Mouse (Mus musculus) cerebellum, adult (tissue): Measurements from ENCODE around the gene Wiz.

Experiments
- ATAC-seq: cut with Nextera tagmentation; 2 replicates; pipeline ENCODE4 v1.9.2; 2017; ENCODE audit warnings: mild to moderate bottlenecking, moderate library complexity, mixed read lengths; ENCODE audit not compliant: insufficient number of reproducible peaks, low FRiP score, low TSS enrichment

Wiz gene

GRCm38 (mm10) chr17:32389101-32389659 lies at the start of gene Wiz:
Wiz (minus strand) TSS chr17:32389439.
- ATAC-seq, result peak; percentile 64

- no peak for ATAC-seq
Observed at GRCm38 (mm10) chr17:32437106-32437505, 47.9 kb upstream of the Wiz start.

DNA sequence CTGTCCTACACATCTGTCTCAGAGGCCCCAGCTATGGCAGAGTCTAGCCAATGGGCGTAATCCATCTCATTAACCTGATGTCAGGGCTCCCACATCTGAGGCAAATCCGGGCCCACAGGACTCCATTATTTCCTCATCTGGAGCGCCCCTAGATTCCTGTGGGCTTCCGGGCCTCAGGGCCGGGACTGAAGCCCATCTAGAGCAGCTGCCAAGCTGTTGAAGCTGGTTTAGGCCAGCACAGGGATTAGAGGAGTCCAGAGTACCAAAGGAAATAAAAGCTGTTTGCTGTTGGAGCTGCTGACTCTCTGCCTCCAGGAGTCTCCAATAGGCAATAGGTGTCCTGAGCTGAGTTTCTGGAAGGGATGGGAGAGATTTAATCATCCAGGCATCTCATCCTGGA lies 45.9 kb upstream of the Wiz start:
- ATAC-seq, result no peak

DNA sequence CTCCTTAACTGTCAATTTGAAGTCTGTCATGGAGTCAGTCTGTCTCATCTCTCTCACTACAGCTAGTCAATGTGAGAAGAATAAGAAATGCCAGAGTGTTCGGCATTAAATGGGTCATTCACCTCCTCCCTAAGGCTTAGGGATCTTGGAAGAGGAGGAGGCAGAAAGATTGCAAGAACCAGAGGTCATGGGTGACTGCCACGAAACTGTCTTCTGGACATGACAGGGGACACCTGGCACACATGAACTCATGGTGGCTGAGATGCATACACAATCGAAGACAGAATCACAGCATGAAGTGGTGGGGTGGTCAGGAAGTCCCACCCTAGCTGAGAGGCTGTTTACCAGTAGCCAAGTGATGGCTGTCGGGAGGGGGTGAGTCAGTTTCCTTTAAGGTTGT lies 45.1 kb upstream of the Wiz start:
- ATAC-seq, result no peak

DNA sequence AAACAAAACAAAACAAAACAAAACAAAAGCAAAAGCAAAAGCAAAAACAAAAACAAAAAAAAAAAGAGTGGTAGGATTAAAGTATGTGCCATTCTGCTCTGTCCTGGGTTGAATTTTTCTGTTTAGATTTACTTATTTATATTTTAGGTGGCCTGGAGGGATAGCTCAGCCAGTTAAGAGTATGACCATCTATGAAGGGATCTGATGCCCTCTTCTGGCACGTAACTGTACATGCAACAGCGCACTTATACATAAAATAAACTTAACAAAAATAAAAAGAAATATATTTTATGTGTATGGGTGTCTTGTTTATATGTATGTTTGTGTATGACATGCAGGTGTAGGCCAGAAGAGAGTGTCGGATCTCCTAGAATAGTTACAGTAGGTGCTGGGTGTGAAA lies 42.7 kb upstream of the Wiz start:
- ATAC-seq, result no peak

GRCm38 (mm10) chr17:32426610-32427009 lies 37.4 kb upstream of the Wiz start:
- ATAC-seq, result no peak

GRCm38 (mm10) chr17:32424034-32424433 lies 34.8 kb upstream of the Wiz start, which contains the start of gene Pglyrp2:
Pglyrp2 (minus strand) TSS chr17:32424167.
- ATAC-seq, result no peak

DNA sequence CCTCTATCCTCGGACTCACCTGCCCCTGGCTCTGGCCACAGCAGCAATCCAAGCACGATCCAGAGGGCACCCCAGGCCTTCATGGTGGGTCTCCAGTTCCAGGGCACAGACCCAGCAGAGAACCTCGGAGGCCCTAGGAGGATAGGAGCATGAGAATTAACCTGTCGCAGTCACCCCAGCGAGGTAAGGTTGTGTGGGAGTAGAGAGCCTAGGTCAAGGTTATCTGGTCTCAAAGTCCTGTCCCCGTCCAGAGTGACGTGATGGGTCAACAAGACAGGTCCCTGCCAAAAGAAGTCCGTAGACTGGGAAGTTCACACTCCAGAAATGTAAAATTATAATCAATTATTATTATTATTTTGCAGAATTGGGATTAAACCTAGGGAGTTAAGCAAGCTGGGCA lies 31.5 kb upstream of the Wiz start:
- no peak for ATAC-seq

DNA sequence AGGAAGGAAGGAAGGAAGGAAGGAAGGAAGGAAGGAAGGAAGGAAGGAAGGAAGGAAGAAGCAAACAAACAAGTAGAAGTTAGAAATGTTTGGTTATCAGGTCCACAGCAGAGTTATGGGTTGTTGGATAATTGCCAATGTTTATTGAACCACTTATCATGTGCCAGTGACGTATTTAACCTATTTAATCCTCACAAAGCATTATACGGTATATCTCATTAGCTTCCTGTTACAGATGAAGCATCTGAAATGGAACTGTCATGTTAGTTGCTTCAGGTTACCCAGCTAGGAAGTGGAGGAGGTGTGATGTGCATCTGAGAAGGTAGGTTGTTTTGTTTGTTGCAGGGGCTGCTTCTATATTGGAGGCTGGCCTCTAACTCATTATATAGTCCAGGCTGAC lies 30.8 kb upstream of the Wiz start:
- ATAC-seq, result no peak

DNA sequence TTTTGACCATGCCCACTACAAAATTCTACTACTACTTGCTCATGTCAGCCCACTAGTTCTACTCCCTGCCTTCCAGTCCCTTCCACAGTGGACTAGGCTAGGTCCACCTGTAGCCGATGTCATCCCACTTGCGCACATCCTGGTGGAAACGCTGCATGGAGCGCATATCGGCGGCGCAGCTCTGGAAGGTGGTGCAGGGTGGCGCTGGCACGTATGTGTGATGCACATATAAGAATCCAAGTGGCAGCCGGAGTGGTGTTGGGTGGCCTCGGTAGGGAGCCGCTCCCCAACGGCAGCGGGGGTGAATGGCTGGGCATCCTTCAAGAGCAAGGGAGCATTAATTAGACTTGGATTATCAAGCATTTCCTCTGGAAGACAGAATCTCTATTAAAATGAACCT lies 27.5 kb upstream of the Wiz start:
- no peak for ATAC-seq

DNA sequence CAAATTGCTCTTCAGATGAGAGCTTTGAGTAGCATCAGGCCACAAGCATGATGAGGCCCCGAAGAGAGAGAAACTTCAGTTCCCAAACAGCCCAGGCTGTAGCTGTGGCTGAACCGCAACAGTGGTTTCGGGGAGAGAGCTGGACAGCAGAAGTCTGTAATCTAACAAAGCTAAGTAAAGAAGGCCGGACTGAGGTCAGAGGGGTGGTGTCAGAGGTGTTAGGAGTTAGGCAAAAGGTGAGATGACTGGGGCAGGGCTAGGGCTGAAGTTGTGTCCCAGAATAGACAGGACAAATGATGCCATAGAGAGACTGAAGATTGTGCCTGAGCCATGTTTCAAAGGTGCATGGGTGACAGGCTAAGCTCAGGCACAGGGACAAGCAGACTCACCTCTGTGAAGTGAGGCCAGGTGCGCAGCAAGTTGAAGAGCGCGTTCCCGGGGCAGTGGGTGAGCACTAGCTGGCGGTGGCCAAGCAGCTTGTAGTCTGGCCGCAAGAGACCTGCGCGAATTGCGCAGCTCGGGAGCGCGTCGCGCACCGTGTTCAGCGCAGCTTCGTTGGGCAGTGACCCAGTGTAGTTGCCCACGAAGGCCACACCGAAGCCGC lies 26.3 kb upstream of the Wiz start:
- no peak for ATAC-seq

GRCm38 (mm10) chr17:32411898-32412297 lies 22.7 kb upstream of the Wiz start:
- ATAC-seq, result no peak

- ATAC-seq, result no peak
Observed at GRCm38 (mm10) chr17:32403417-32403816, 14.2 kb upstream of the Wiz start, which contains the start of gene Rasal3. Rasal3 (minus strand) TSS chr17:32403583.

DNA sequence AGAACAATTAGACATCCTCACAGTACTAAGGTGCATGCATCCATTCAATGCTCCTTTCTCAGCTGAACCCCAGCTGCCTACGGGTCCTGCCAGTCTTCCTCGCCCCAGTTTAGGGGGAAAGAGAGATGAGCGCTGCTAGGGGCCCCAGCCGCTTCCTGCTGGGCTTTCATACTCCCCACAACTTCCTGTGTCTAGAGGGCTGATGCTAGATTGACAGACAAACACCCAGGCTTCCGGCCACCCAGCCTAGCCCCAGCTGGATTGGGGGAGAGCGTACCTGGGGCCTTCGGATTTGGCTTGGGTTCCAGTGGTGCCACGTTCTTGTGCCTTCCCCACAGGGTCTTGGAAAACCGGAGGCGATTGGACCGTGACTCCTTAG lies 13.5 kb upstream of the Wiz start:
- ATAC-seq, result no peak

DNA sequence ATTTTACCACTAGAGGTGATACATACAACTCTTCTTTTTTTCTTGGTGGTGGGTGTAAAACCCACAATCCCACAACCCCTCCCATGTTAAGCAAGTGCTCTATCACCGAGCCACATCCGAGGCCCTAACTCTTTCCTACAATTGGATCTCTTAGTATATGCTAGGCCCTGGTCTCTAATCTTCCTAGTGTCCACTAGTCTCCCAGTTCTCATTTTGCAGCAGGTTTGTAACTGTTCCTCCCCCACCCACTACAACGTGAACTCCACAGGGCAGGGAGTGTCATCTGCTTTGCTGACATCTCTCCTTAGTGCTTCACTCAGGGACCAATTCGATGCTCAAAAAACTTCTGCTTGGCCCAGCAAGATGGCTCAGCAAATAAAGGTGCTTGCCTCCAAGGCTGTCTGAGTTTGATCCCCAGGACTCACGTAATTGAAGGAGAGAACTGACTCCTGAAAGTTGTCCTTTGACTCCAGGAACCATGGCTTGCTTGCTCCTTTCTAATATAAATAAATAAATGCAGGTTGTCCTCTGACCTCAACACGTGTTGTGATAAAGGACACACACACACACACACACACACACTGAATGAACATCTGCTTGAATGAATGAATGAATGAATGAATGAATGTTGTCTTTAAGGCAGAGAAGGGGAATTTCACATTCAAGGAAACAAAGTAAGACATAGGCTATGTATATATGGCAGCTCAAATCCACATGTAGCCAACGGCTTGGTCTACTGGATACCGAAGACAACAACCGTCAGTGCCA lies 13.0 kb upstream of the Wiz start:
- no peak for ATAC-seq

GRCm38 (mm10) chr17:32396266-32396665 lies 7.0 kb upstream of the Wiz start:
- no peak for ATAC-seq

DNA sequence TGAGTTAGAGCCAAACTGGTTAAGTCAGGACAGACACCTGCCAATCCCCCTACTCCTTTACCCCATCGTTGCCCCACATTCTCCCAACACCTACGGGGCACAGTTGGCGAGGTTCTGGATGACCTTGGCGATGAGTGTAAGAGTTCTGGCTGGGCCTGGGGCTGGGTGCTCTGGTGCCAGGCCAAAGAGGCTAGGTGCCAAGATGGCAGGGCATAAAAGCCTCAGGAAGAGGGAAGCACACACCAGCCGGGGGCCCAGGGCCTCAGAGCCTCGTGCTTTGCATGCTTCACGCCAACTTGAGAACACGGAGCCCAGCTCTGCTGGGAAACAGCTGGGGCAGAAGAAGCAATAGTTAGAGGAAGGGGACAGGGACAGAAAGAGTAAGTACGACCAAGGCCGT lies 4.7 kb upstream of the Wiz start:
- ATAC-seq, result no peak

DNA sequence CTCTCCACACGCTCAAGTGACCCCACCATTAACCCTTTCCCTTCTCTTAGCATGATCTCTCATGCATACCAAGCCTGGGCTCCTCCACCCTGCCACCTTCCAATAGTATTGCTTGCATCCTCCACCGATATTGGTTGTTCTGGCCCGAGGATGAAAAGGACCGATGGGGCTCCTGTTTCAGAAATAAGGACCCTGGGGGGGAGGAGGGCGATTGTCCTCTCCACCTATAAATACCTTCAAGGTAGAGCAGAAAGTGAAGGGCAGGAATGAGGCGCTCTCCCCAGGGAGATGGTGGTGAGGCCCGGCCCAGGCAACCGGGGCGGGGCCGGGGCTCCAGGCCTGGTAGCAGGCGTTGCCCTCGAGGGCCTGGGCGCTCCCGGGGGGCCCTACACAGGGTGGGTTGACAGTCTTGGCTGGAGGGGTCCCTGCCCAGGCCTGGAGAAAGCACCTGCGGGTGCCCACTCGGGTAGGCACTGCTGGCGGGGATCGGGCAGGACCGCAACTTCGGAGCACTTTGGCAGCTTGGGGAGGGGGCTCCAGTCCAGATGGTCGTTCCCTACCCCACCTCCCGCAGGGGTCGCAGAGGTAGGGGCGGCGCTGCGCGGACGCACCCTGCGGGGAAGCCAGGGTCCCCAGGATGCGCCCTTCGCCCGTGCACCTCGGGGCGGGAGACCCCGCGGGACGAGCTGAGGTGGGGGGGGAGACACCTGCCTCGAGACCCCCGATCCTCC lies 704 bp downstream of the Wiz start:
- peak; percentile 29; the same call in 1 of the 2 replicates for ATAC-seq

DNA sequence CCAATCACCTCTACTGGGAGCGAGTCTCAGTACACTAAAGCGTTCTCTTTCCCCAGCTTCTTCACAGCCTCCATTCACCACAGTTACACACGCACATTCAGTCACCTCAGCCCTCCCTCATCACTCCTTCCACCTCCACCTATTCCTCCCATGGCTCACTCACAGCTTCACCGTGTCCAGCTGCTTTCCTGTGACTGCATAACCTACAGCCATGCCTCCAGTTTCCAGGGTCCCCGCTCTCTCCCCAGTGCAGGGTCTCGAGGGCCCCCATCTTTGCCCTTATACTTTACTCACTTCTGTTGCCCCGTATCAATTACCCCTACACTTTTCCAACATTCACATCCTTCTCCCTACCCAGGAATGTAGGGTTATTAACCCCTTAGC lies 1.3 kb downstream of the Wiz start:
- ATAC-seq, result no peak

GRCm38 (mm10) chr17:32386659-32387432 lies 2.4 kb downstream of the Wiz start:
- ATAC-seq, result no peak
